Mouse (Mus musculus) ES-E14 (cell line): ENCODE data around the gene Mrgpre.

Source experiments
- CHD2 ChIP-seq: IDR thresholded peaks from 2 replicates; pipeline ENCODE4 v1.6.1; 2014; ENCODE audit warnings: mild to moderate bottlenecking, low read depth, low read length, inconsistent platforms
- HCFC1 ChIP-seq: IDR thresholded peaks from 2 replicates; pipeline ENCODE4 v1.6.1; 2012; ENCODE audit warnings: low read length, inconsistent platforms, borderline replicate concordance; ENCODE audit not compliant: insufficient read depth
- MAFK ChIP-seq: IDR thresholded peaks from 2 replicates; pipeline ENCODE4 v1.6.1; 2014; ENCODE audit warnings: mild to moderate bottlenecking, low read depth, low read length, inconsistent platforms; ENCODE audit not compliant: insufficient read depth
- ZC3H11A ChIP-seq: IDR thresholded peaks from 2 replicates; pipeline ENCODE4 v1.6.1; 2012; ENCODE audit warnings: low read depth, mild to moderate bottlenecking, inconsistent platforms, low read length, borderline replicate concordance
- ZNF384 ChIP-seq: IDR thresholded peaks from 2 replicates; pipeline ENCODE4 v1.6.1; 2012; ENCODE audit warnings: low read depth, low read length, inconsistent platforms

- no peak for TF ChIP-seq ZC3H11A
- no peak for TF ChIP-seq CHD2
- no peak for TF ChIP-seq HCFC1
- TF ChIP-seq MAFK: no peak
- TF ChIP-seq ZNF384: no peak
These were observed 50.6 kb downstream of the Mrgpre start for GRCm38 (mm10) chr7:143733746-143734145.
